Mouse (Mus musculus) heart, adult 2 months (tissue): ENCODE results near the gene Gm20388.

Experiments
- CTCF ChIP-seq: fragments of 200-600 bp; IDR thresholded peaks from 2 replicates; pipeline ENCODE4 v1.8.1; 2022; ENCODE audit warnings: antibody characterized with exemption, mild to moderate bottlenecking, moderate library complexity
- EP300 ChIP-seq: fragments of 200-500 bp; IDR thresholded peaks from 2 replicates; pipeline ENCODE4 v1.6.1; 2011; ENCODE audit warnings: low read depth, low read length, control low read depth; ENCODE audit not compliant: insufficient read depth
- POLR2A ChIP-seq: fragments of 200-500 bp; IDR thresholded peaks from 2 replicates; pipeline ENCODE4 v1.6.1; 2011; ENCODE audit warnings: mild to moderate bottlenecking, low read depth, low read length, control low read depth; ENCODE audit not compliant: insufficient read depth

- TF ChIP-seq CTCF = peak; percentile 54
- TF ChIP-seq POLR2A = no peak
- TF ChIP-seq EP300 = no peak
These were observed 422.0 kb downstream of the Gm20388 start for GRCm38 (mm10) chr8:120332379-120333229.
